Mouse (Mus musculus): ENCODE measurements around the gene Zpld1. TPM values are rescaled to one million over a fixed set of nuclear protein-coding genes. Genes with fewer than 3 reads are reported as not detected.

Gene Zpld1
- 0.19 and 0.36 TPM in 2 replicates for polyA plus RNA-seq (2014; fragmentation: Nextera tagmentation; extraction: Ambion mirVana)

DNA sequence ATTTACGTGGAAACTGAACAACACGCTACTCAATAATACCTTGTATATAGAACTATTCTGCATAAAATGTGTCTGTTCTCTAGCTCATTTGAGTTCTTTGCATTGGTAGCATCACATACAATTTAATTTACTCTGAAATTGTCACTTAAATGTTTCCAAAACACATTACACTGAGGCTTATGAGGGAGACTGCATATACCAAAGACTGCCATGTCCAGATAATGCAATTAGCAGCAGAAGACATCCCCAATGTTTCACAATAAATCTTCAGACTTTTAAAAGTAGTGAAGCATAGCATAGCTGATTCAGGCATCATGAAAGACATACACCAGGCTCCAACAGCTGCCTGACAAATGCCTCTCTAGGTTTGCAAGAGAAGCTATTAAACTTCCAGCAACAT lies at the start of gene Zpld1:
TSS of gene Zpld1 (minus strand) at position 101 of the 400 bp plus-strand sequence.
- H3K4me1 ChIP-seq (replicated peaks; ENCODE audit: control insufficient read depth, insufficient read depth, low read length): no peaks in the 10 kb centered on the region
- H3K9ac ChIP-seq (ENCODE audit: low read length): no peak within 1 kb of the TSS
- 93% methylated on average over 2 of the region's 2 CpGs for WGBS
- H3K27ac ChIP-seq (ENCODE audit: low read depth, low read length): no peak within 1 kb of the TSS
- H3K4me3 ChIP-seq (ENCODE audit: low read depth, low read length): no peak within 1 kb of the TSS
- DNase-seq (ENCODE audit: low spot score) (no peak), ATAC-seq (replicated peaks; ENCODE audit: low FRiP score) (no peak)
- H3K36me3 ChIP-seq (ENCODE audit: control insufficient read depth, insufficient read depth, low read length): no peaks in the 10 kb centered on the region
- no peaks in the 10 kb centered on the region for H3K27me3 ChIP-seq (ENCODE audit: control insufficient read depth, insufficient read depth, low read length)
- H3K4me2 ChIP-seq (ENCODE audit: low read depth, low read length, severe bottlenecking): no peak within 1 kb of the TSS
- no peaks in the 10 kb centered on the region for H3K9me3 ChIP-seq (ENCODE audit: control insufficient read depth, low read length)

DNA sequence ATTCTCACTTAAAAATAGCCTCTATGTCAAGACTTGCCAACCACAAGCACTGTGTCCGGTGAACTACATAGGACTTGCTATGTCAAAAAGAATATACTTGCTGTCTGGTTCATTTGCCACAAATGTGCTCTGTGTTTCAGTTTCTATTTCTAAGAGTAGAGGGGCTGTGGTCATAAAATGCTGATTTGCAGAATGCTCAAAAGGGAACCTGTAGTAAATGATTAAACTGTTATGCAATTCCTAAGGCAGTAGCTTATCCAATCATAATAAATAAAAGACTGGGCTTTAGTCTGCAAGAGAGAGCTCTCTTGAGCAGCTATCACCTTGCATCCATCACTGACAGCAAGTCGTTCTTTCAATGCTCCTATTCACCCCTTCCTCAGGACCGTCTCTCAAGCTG lies 47.9 kb upstream of the Zpld1 start:
- Histone ChIP-seq H3K9me3 (ENCODE audit: control insufficient read depth, low read length) (no peaks in the 10 kb centered on the region; the same call in 1 of the 2 replicates), H3K27ac (ENCODE audit: low read depth, low read length) (no peak overlapping the region), H3K4me3 (ENCODE audit: low read depth, low read length) (no peak overlapping the region), H3K4me1 (replicated peaks; ENCODE audit: control insufficient read depth, insufficient read depth, low read length) (no peaks in the 10 kb centered on the region), H3K27me3 (ENCODE audit: control insufficient read depth, insufficient read depth, low read length) (no peaks in the 10 kb centered on the region), H3K4me2 (ENCODE audit: low read depth, low read length, severe bottlenecking) (no peak overlapping the region), H3K36me3 (ENCODE audit: control insufficient read depth, insufficient read depth, low read length) (no peaks in the 10 kb centered on the region), H3K9ac (ENCODE audit: low read length) (no peak overlapping the region)
- no peak for ATAC-seq (replicated peaks; ENCODE audit: low FRiP score)
- DNase-seq (ENCODE audit: low spot score): no peak
- 84% methylated on average over 3 of the region's 3 CpGs for WGBS

DNA sequence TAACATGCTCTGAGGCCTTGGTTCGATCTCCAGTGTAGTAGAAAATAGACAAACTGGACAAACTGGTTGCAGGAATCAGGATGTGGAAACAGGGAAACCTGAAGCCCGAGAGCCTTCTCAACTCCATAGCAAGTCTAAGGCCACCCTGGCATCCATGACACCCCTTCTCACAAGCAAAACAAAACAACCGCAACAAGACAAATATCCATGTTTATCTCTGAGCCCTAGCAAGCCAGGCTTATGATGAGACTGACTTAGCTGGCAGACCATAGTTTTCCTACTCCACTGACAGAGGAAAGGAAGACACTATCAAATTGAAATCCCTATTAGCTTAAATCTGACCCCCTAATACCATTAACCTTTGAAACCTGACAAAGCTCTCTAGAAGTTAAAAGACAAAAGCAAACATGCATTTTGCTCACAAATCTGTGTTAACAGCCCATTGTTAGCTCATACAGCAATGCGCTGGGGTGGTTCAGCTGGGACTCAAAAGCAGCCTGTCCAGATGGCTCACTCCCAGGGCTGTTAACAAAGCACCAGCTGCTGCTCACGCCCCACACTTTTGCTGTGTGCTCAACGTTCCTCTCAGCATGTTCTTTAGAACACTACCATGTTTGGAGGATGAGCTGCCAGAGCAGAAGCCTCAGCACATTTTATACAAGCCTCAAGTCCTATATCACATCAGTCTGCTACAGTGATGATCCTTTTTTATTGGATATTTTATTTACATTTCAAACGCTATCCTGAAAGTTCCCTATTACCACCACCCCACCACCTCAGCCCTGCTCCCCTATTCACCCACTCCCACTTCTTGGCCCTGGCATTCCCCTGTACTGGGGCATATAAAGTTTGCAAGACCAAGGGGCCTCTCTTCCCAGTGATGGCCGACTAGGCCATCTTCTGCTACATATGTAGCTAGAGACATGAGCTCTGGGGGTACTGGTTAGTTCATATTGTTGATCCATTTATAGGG lies 24.0 kb upstream of the Zpld1 start:
- Histone ChIP-seq H3K4me3 (ENCODE audit: low read depth, low read length) (no peak overlapping the region), H3K9me3 (ENCODE audit: control insufficient read depth, low read length) (no peaks in the 10 kb centered on the region), H3K27ac (ENCODE audit: low read depth, low read length) (0 out of 2 replicates have a peak overlapping the region, but pooled peaks have one; percentile 46), H3K36me3 (ENCODE audit: control insufficient read depth, insufficient read depth, low read length) (no peaks in the 10 kb centered on the region), H3K4me1 (replicated peaks; ENCODE audit: control insufficient read depth, insufficient read depth, low read length) (no peaks in the 10 kb centered on the region; the same call in 1 of the 2 replicates), H3K4me2 (ENCODE audit: low read depth, low read length, severe bottlenecking) (no peak overlapping the region), H3K9ac (ENCODE audit: low read length) (no peak overlapping the region), H3K27me3 (ENCODE audit: control insufficient read depth, insufficient read depth, low read length) (no peaks in the 10 kb centered on the region)
- DNase-seq (ENCODE audit: low spot score): peak; percentile 60
- WGBS: 55% methylated on average over 8 of the region's 8 CpGs
- peak; percentile 96 for ATAC-seq (replicated peaks; ENCODE audit: low FRiP score)

GRCm38 (mm10) chr16:55316996-55317395 lies 19.2 kb upstream of the Zpld1 start:
- no peaks in the 10 kb centered on the region for H3K27me3 ChIP-seq (ENCODE audit: control insufficient read depth, insufficient read depth, low read length)
- no peaks in the 10 kb centered on the region for H3K36me3 ChIP-seq (ENCODE audit: control insufficient read depth, insufficient read depth, low read length)
- no peak overlapping the region for H3K4me3 ChIP-seq (ENCODE audit: low read depth, low read length)
- DNase-seq (ENCODE audit: low spot score) (no peak), ATAC-seq (replicated peaks; ENCODE audit: low FRiP score) (no peak)
- no peaks in the 10 kb centered on the region; the same call in 1 of the 2 replicates for H3K4me1 ChIP-seq (replicated peaks; ENCODE audit: control insufficient read depth, insufficient read depth, low read length)
- H3K4me2 ChIP-seq (ENCODE audit: low read depth, low read length, severe bottlenecking): no peak overlapping the region
- H3K9ac ChIP-seq (ENCODE audit: low read length): no peak overlapping the region
- no peak overlapping the region for H3K27ac ChIP-seq (ENCODE audit: low read depth, low read length)
- H3K9me3 ChIP-seq (ENCODE audit: control insufficient read depth, low read length): no peaks in the 10 kb centered on the region

- Histone ChIP-seq H3K9ac (ENCODE audit: low read length) (no peak overlapping the region), H3K4me1 (replicated peaks; ENCODE audit: control insufficient read depth, insufficient read depth, low read length) (no peaks in the 10 kb centered on the region), H3K9me3 (ENCODE audit: control insufficient read depth, low read length) (no peaks in the 10 kb centered on the region), H3K4me3 (ENCODE audit: low read depth, low read length) (no peak overlapping the region), H3K4me2 (ENCODE audit: low read depth, low read length, severe bottlenecking) (no peak overlapping the region), H3K27me3 (ENCODE audit: control insufficient read depth, insufficient read depth, low read length) (no peaks in the 10 kb centered on the region), H3K36me3 (ENCODE audit: control insufficient read depth, insufficient read depth, low read length) (no peaks in the 10 kb centered on the region), H3K27ac (ENCODE audit: low read depth, low read length) (no peak overlapping the region)
- DNase-seq (ENCODE audit: low spot score) (no peak), ATAC-seq (replicated peaks; ENCODE audit: low FRiP score) (no peak)
- WGBS: 90% methylated on average over 3 of the region's 3 CpGs
Measured at GRCm38 (mm10) chr16:55312106-55312505, 14.3 kb upstream of the Zpld1 start.

GRCm38 (mm10) chr16:55282696-55283095 lies 15.1 kb downstream of the Zpld1 start:
- Histone ChIP-seq H3K4me1 (replicated peaks; ENCODE audit: control insufficient read depth, insufficient read depth, low read length) (no peaks in the 10 kb centered on the region), H3K36me3 (ENCODE audit: control insufficient read depth, insufficient read depth, low read length) (no peaks in the 10 kb centered on the region), H3K9me3 (ENCODE audit: control insufficient read depth, low read length) (no peaks in the 10 kb centered on the region), H3K27me3 (ENCODE audit: control insufficient read depth, insufficient read depth, low read length) (no peaks in the 10 kb centered on the region), H3K27ac (ENCODE audit: low read depth, low read length) (no peak overlapping the region), H3K4me2 (ENCODE audit: low read depth, low read length, severe bottlenecking) (no peak overlapping the region), H3K4me3 (ENCODE audit: low read depth, low read length) (no peak overlapping the region), H3K9ac (ENCODE audit: low read length) (no peak overlapping the region)
- DNase-seq (ENCODE audit: low spot score): no peak
- 83% methylated on average over 2 of the region's 2 CpGs for WGBS
- ATAC-seq (replicated peaks; ENCODE audit: low FRiP score): no peak

DNA sequence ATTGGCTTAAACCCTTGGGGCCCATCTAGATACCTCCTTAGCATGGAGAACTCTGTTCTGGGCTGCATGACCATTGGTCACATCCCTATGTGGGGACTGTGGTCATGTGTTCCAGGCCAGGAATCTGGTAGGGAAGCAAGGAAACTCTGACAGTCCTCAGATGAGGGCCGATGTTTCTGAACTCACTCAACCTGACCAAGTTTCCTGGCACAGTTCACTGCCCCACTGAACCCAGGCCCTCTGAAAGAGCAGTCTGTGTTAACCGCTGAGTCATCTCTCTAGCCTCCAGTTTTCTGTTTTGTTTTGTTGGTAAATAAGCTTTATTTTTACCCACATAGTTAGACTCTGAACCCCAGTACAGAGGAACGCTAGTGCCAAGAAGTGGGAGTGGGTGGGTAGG lies 20.3 kb downstream of the Zpld1 start:
- Histone ChIP-seq H3K27me3 (ENCODE audit: control insufficient read depth, insufficient read depth, low read length) (no peaks in the 10 kb centered on the region), H3K27ac (ENCODE audit: low read depth, low read length) (no peak overlapping the region), H3K4me2 (ENCODE audit: low read depth, low read length, severe bottlenecking) (no peak overlapping the region), H3K36me3 (ENCODE audit: control insufficient read depth, insufficient read depth, low read length) (no peaks in the 10 kb centered on the region), H3K9me3 (ENCODE audit: control insufficient read depth, low read length) (no peaks in the 10 kb centered on the region), H3K4me1 (replicated peaks; ENCODE audit: control insufficient read depth, insufficient read depth, low read length) (no peaks in the 10 kb centered on the region), H3K4me3 (ENCODE audit: low read depth, low read length) (no peak overlapping the region), H3K9ac (ENCODE audit: low read length) (no peak overlapping the region)
- WGBS: 93% methylated on average over 3 of the region's 3 CpGs
- DNase-seq (ENCODE audit: low spot score) (no peak), ATAC-seq (replicated peaks; ENCODE audit: low FRiP score) (no peak)

DNA sequence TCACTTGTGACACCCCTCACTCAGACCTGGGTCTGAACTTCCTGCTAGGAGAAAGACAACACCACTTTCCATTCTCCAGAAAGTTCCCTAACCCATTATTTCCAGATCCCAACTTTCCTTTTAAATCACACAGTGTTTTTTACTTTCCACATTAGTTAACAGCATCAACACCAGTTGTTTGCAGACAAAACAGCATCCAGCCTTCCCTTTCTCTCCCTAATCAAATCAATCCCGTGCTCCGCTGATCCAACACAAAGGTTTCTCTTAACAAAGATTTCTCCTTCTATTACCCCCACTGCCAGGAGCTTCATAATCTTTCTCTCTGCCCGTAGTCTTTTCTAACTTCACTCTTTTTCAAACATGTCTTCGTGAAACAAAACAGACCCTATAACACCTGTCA lies 32.5 kb downstream of the Zpld1 start:
- ATAC-seq (replicated peaks; ENCODE audit: low FRiP score): no peak
- 8% methylated on average over 4 of the region's 4 CpGs for WGBS

More for the DNA sequence above, 32.5 kb downstream of the Zpld1 start:
- Histone ChIP-seq H3K9me3 (ENCODE audit: control insufficient read depth, low read length) (no peaks in the 10 kb centered on the region), H3K4me3 (ENCODE audit: low read depth, low read length) (no peak overlapping the region), H3K27ac (ENCODE audit: low read depth, low read length) (no peak overlapping the region), H3K4me2 (ENCODE audit: low read depth, low read length, severe bottlenecking) (no peak overlapping the region), H3K9ac (ENCODE audit: low read length) (no peak overlapping the region), H3K27me3 (ENCODE audit: control insufficient read depth, insufficient read depth, low read length) (no peaks in the 10 kb centered on the region), H3K36me3 (ENCODE audit: control insufficient read depth, insufficient read depth, low read length) (no peaks in the 10 kb centered on the region), H3K4me1 (replicated peaks; ENCODE audit: control insufficient read depth, insufficient read depth, low read length) (no peaks in the 10 kb centered on the region)
- DNase-seq (ENCODE audit: low spot score): no peak

Measured in forebrain, embryonic 11.5 days (tissue).